Mouse (Mus musculus): ENCODE measurements at regions not wholly inside any gene's neighbourhood (a gene's known extent, or its start where the extent isn't known, plus 50 kb on each side); places are given as distances from the start of the nearest gene placed in this dataset.

DNA sequence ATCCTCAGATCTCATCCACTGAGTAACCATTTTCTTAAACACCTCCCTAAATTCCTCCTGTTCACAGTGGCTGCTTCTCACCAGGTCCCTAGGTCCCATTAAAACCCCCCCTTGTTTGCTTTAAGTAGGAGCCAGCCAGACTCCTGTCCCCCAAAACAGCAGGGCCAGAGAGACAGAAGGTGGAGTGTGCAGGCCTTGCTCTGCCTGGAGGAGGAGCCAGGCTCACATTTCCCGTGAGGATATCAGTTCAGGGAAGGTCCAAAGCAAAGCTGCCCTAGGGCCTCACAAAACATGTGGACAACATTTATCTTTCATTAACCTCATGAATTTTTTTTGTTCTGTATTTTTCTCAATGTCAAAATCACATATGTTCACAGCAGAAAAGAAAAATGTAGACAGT is 167.2 kb downstream of the Rab28 start:
- no peak for TF ChIP-seq POLR2A (IDR thresholded peaks at IDR 0.05; ENCODE audit: insufficient read depth, low read length)
- TF ChIP-seq CTCF (IDR thresholded peaks at IDR 0.05; ENCODE audit: low read depth, low read length), result no peak
- no peak for TF ChIP-seq EP300 (IDR thresholded peaks at IDR 0.05; ENCODE audit: insufficient read depth, low read depth, low read length)
- Histone ChIP-seq H3K27ac (ENCODE audit: insufficient read depth, low read length) (no peak overlapping the region), H3K36me3 (ENCODE audit: control insufficient read depth, insufficient read depth, low read length, poor library complexity, severe bottlenecking) (no peaks in the 10 kb centered on the region), H3K4me1 (ENCODE audit: control insufficient read depth, insufficient read depth, low read length) (no peaks in the 10 kb centered on the region), H3K9me3 (replicated peaks; ENCODE audit: control insufficient read depth, insufficient read depth, low read length, poor library complexity, severe bottlenecking) (no peaks in the 10 kb centered on the region), H3K27me3 (ENCODE audit: control insufficient read depth, insufficient read depth, low read length, poor library complexity, severe bottlenecking) (no peaks in the 10 kb centered on the region), H3K4me3 (ENCODE audit: low read depth, low read length) (no peak overlapping the region), H3K9ac (ENCODE audit: low read depth, poor library complexity, severe bottlenecking) (no peak overlapping the region)

DNA sequence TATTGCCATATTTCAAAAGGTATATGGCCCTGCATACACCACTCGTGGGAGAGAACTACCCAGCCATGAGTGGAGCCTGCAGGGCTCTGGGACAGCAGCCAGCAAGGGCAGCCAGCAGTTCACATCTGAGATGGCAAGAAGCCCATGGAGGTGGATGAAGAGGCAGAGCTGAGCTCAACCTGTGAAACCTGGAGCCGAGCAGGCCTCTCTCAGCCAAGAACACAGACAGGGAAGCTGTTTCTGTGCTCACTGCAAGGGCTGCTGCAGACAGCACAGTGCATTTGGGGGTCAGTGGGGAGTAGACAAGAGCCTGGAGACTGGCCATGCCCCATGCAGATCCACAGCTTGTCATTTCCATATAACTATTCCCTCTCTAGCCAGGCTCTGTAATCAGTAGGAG is 173.4 kb downstream of the Rab28 start:
- H3K9ac ChIP-seq (ENCODE audit: low read depth, poor library complexity, severe bottlenecking), result no peak overlapping the region
- TF ChIP-seq POLR2A (IDR thresholded peaks at IDR 0.05; ENCODE audit: insufficient read depth, low read length), result no peak
- TF ChIP-seq CTCF (IDR thresholded peaks at IDR 0.05; ENCODE audit: low read depth, low read length), result no peak
- TF ChIP-seq EP300 (IDR thresholded peaks at IDR 0.05; ENCODE audit: insufficient read depth, low read depth, low read length), result no peak
- no peaks in the 10 kb centered on the region for H3K27me3 ChIP-seq (ENCODE audit: control insufficient read depth, insufficient read depth, low read length, poor library complexity, severe bottlenecking)
- no peaks in the 10 kb centered on the region for H3K36me3 ChIP-seq (ENCODE audit: control insufficient read depth, insufficient read depth, low read length, poor library complexity, severe bottlenecking)
- no peak overlapping the region for H3K4me3 ChIP-seq (ENCODE audit: low read depth, low read length)
- no peaks in the 10 kb centered on the region for H3K4me1 ChIP-seq (ENCODE audit: control insufficient read depth, insufficient read depth, low read length)
- H3K27ac ChIP-seq (ENCODE audit: insufficient read depth, low read length), result no peak overlapping the region
- H3K9me3 ChIP-seq (replicated peaks; ENCODE audit: control insufficient read depth, insufficient read depth, low read length, poor library complexity, severe bottlenecking), result no peaks in the 10 kb centered on the region
